Mouse (Mus musculus) embryonic fibroblast, embryonic 13.5 days (primary cell): ENCODE results near the gene Gadd45gip1.

Experiments used
- CTCF ChIP-seq: IDR thresholded peaks from 2 replicates; pipeline ENCODE4 v1.5.1; 2011; ENCODE audit warnings: mild to moderate bottlenecking, control low read depth, low read length, moderate library complexity, borderline replicate concordance; ENCODE audit not compliant: insufficient read depth
- POLR2A ChIP-seq: IDR thresholded peaks from 2 replicates; pipeline ENCODE4 v1.6.1; 2011; ENCODE audit warnings: low read depth, mild to moderate bottlenecking, control low read depth, low read length, moderate library complexity

DNA sequence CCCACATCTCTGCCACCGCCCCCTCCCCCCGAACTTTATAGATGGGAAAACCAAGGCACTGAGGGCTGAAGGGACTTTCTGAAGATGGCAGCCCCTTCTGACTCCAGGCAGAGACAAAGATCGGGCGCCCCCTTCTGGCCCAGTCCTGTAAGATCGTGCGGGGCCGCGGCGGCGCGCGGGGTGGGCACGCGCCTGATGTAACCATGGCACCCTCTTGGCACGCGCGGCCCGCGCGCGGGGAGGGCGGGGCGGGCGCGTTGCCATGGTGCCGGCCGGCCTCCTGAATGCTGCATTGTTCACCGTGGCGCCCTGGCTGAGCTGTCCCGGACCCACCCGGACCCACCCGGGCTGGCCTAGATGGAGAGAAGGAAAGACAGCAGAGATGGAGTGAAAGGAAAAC is 20.4 kb upstream of the Gadd45gip1 start:
- TF ChIP-seq CTCF (peak; percentile 49), POLR2A (no peak)
